Comparison of ENCODE assay signal across 8 mouse cellular contexts in the genomic region with DNA sequence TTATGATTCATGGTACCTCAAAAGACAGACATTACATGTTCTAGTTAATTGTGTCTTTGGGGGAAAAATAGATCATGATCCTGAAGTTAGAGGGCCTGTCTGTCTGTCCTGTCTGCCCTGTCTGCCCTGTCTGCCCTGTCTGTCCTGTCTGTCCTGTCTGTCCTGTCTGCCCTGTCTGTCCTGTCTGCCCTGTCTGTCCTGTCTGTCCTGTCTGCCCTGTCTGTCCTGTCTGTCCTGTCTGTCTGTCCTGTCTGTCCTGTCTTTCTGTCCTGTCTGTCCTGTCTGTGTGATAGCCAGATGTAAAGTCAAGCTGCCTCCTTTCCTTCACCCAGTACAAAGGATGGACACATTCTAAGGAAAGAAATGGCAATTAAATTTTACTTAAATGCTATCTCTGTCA. TPM values are rescaled to one million over a fixed set of nuclear protein-coding genes. Genes with fewer than 3 reads are reported as not detected.
DNase-seq lines count a peak whose midpoint lies in the region; ATAC-seq lines count a peak whose summit lies in the region.

No protein-coding gene starts in this region.

- ATAC-seq in hindbrain, embryonic 14.5 days (ENCODE audit: low FRiP score): peak; percentile 90
- peak; percentile 82 for ATAC-seq in midbrain, embryonic 11.5 days (ENCODE audit: low FRiP score)

- no peak overlapping the region for H3K9ac ChIP-seq in hindbrain, embryonic 14.5 days
- H3K9ac ChIP-seq in midbrain, embryonic 11.5 days (ENCODE audit: low read length): no peak overlapping the region

- H3K9me3 ChIP-seq in hindbrain, embryonic 14.5 days (ENCODE audit: control insufficient read depth, low read length): no peaks in the 10 kb centered on the region
- H3K9me3 ChIP-seq in midbrain, embryonic 11.5 days (ENCODE audit: control insufficient read depth, low read length): no peaks in the 10 kb centered on the region

- no peaks in the 10 kb centered on the region for H3K36me3 ChIP-seq in hindbrain, embryonic 14.5 days (replicated peaks; ENCODE audit: control insufficient read depth, insufficient read depth)
- no peaks in the 10 kb centered on the region for H3K36me3 ChIP-seq in midbrain, embryonic 11.5 days (ENCODE audit: control insufficient read depth, insufficient read depth, low read length)

- H3K27ac ChIP-seq in hindbrain, embryonic 14.5 days: no peak overlapping the region
- no peak overlapping the region for H3K27ac ChIP-seq in midbrain, embryonic 11.5 days (ENCODE audit: low read depth, low read length)

- peak; percentile 5 to 9 for DNase-seq in cerebellum, postnatal 10 days
- DNase-seq in cerebellum, postnatal 4 days (ENCODE audit: low spot score in 2 of 2): no peak
- peak; percentile 26 for DNase-seq in embryo, embryonic 10 days (ENCODE audit: low spot score)
- DNase-seq in hindbrain, embryonic 14.5 days (ENCODE audit: low spot score): peak; percentile 48
- DNase-seq in midbrain, embryonic 11.5 days (ENCODE audit: low spot score, missing footprints): peak; percentile 89
- no peak for DNase-seq in thymus, postnatal 14 days
- no peak for DNase-seq in spleen, postnatal 14 days (ENCODE audit: low spot score in 2 of 2)
- no peak for DNase-seq in kidney, adult 18-20 months

- H3K4me3 ChIP-seq in hindbrain, embryonic 14.5 days (replicated peaks; ENCODE audit: low read length): no peak overlapping the region
- no peak overlapping the region for H3K4me3 ChIP-seq in midbrain, embryonic 11.5 days (ENCODE audit: low read depth, low read length)

- no peaks in the 10 kb centered on the region for H3K27me3 ChIP-seq in hindbrain, embryonic 14.5 days (ENCODE audit: control insufficient read depth, insufficient read depth, low read length)
- no peaks in the 10 kb centered on the region for H3K27me3 ChIP-seq in midbrain, embryonic 11.5 days (ENCODE audit: control insufficient read depth, insufficient read depth, low read length)

- H3K4me2 ChIP-seq in hindbrain, embryonic 14.5 days (replicated peaks): no peak overlapping the region
- no peak overlapping the region for H3K4me2 ChIP-seq in midbrain, embryonic 11.5 days

- no peaks in the 10 kb centered on the region for H3K4me1 ChIP-seq in hindbrain, embryonic 14.5 days (replicated peaks; ENCODE audit: control insufficient read depth, insufficient read depth, low read length)
- H3K4me1 ChIP-seq in midbrain, embryonic 11.5 days (ENCODE audit: control insufficient read depth, insufficient read depth, low read length): no peaks in the 10 kb centered on the region

RNA-seq across cellular contexts. Expression of a gene that starts 56.0 kb away (rescaled TPM):
- polyA plus RNA-seq in hindbrain, embryonic 14.5 days (2014; fragmentation: Nextera tagmentation; extraction: Ambion mirVana): 356 and 413 TPM in 2 replicates
- polyA plus RNA-seq in midbrain, embryonic 11.5 days (2014; fragmentation: Nextera tagmentation; extraction: Ambion mirVana): 50.4 and 59.1 TPM in 2 replicates

Comparison
In these comparisons a context has a peak if more than half of its experiments do, and no peak if none do; other contexts are left out.
1. DNase-seq: peak in cerebellum, postnatal 10 days (2 of 2), embryo, embryonic 10 days (single experiment), hindbrain, embryonic 14.5 days (single experiment) and midbrain, embryonic 11.5 days (single experiment); none in cerebellum, postnatal 4 days (0 of 2), thymus, postnatal 14 days (single experiment), spleen, postnatal 14 days (0 of 2) and kidney, adult 18-20 months (single experiment).